Mouse (Mus musculus) embryonic facial prominence, embryonic 11.5 days (tissue): ENCODE data around the gene Unc5b. TPM values are rescaled to one million over a fixed set of nuclear protein-coding genes. Genes with fewer than 3 reads are reported as not detected.

Source experiments
- ATAC-seq: fragments of 200-750 bp; cut with Nextera tagmentation; replicated peaks from 2 replicates; pipeline ENCODE4 v1.8.0; 2017; ENCODE audit warnings: low read depth; ENCODE audit not compliant: insufficient number of reproducible peaks, low FRiP score, low TSS enrichment
- DNase-seq: peaks from one replicate; pipeline ENCODE4 v3.0.0-alpha.2; 2015; ENCODE audit warnings: low spot score
- H3K27ac ChIP-seq: fragments of 300-500 bp; sonication (generic); replicated peaks from 2 replicates; pipeline ENCODE4 v1.5.1; 2014; ENCODE audit warnings: mild to moderate bottlenecking, low read depth, low read length, control low read depth
- H3K27me3 ChIP-seq: fragments of 300-500 bp; sonication (generic); 2 replicates; pipeline ENCODE4 v1.6.1; 2014; ENCODE audit warnings: mild to moderate bottlenecking, low read length, moderate library complexity, mixed read lengths; ENCODE audit not compliant: control insufficient read depth, insufficient read depth
- H3K36me3 ChIP-seq: fragments of 300-500 bp; sonication (generic); replicated peaks from 2 replicates; pipeline ENCODE4 v1.6.1; 2014; ENCODE audit warnings: low read depth, mild to moderate bottlenecking, low read length, moderate library complexity, mixed read lengths; ENCODE audit not compliant: control insufficient read depth, insufficient read depth
- H3K4me1 ChIP-seq: fragments of 300-500 bp; sonication (generic); 2 replicates; pipeline ENCODE4 v1.6.1; 2014; ENCODE audit warnings: low read length, mixed read lengths; ENCODE audit not compliant: control insufficient read depth, insufficient read depth
- H3K4me2 ChIP-seq: fragments of 300-500 bp; sonication (generic); 2 replicates; pipeline ENCODE4 v1.6.1; 2014; ENCODE audit warnings: low read depth, mild to moderate bottlenecking, control low read depth, low read length, moderate library complexity
- H3K4me3 ChIP-seq: fragments of 300-500 bp; sonication (generic); 2 replicates; pipeline ENCODE4 v1.5.1; 2014; ENCODE audit warnings: low read depth, low read length, control low read depth
- H3K9ac ChIP-seq: fragments of 300-500 bp; sonication (generic); replicated peaks from 2 replicates; pipeline ENCODE4 v1.6.1; 2014; ENCODE audit warnings: mild to moderate bottlenecking, control low read depth, low read length
- H3K9me3 ChIP-seq: fragments of 300-500 bp; sonication (generic); replicated peaks from 2 replicates; pipeline ENCODE4 v1.6.1; 2016; ENCODE audit warnings: mild to moderate bottlenecking, low read length, inconsistent platforms, mixed read lengths; ENCODE audit not compliant: control insufficient read depth
- WGBS: fragments of 180-500 bp; shearing (Covaris S2); extraction: QIAGEN DNeasy Blood & Tissue Kit; methylation state at CpG from one replicate; pipeline ENCODE4 v1.1.7; 2014; 5-methylcytosine and 5-hydroxymethylcytosine counted together
- polyA plus RNA-seq: library from polyadenylated mRNA; unstranded; fragments of >200 nt; fragmentation: Nextera tagmentation; extraction: Ambion mirVana; gene quantifications from 2 replicates; pipeline ENCODE4 v1.2.1, GENCODE M21; 2014

The Unc5b gene
- polyA plus RNA-seq, 1 experiment from 2014 or later, result 4.0 TPM

GRCm38 (mm10) chr10:60814444-60815057 is 16.8 kb downstream of the Unc5b start:
- Histone ChIP-seq H3K4me3 (no peak overlapping the region), H3K4me2 (peak overlapping the region; percentile 19; the same call in 1 of the 2 replicates), H3K9ac (peak overlapping the region; percentile 15; the same call in 1 of the 2 replicates), H3K9me3 (no peaks in the 10 kb centered on the region), H3K4me1 (peaks cover 39% of the 10 kb centered on the region), H3K36me3 (no peaks in the 10 kb centered on the region), H3K27me3 (no peaks in the 10 kb centered on the region), H3K27ac (peak overlapping the region; percentile 88)
- peak; percentile 63 for DNase-seq
- WGBS, result 3% methylated on average over 10 of the region's 10 CpGs
- peak; percentile 42 for ATAC-seq

- 3% methylated on average over 8 of the region's 8 CpGs for WGBS
- Histone ChIP-seq H3K27ac (peak overlapping the region; percentile 88), H3K4me3 (no peak overlapping the region), H3K36me3 (no peaks in the 10 kb centered on the region), H3K4me1 (peaks cover 39% of the 10 kb centered on the region), H3K27me3 (no peaks in the 10 kb centered on the region), H3K9me3 (no peaks in the 10 kb centered on the region), H3K9ac (peak overlapping the region; percentile 1; the same call in 1 of the 2 replicates), H3K4me2 (no peak overlapping the region)
- DNase-seq, result peak; percentile 50
- no peak for ATAC-seq
These were observed 17.8 kb downstream of the Unc5b start for GRCm38 (mm10) chr10:60813606-60814005.

- Histone ChIP-seq H3K27ac (peak overlapping the region; percentile 53), H3K9ac (no peak overlapping the region; the same call in 1 of the 2 replicates), H3K27me3 (no peaks in the 10 kb centered on the region), H3K4me2 (peak overlapping the region; percentile 13), H3K4me3 (no peak overlapping the region), H3K9me3 (no peaks in the 10 kb centered on the region), H3K36me3 (no peaks in the 10 kb centered on the region), H3K4me1 (peaks cover 43% of the 10 kb centered on the region)
- ATAC-seq (no peak), DNase-seq (peak; percentile 75)
- WGBS, result 2% methylated on average over 15 of the region's 15 CpGs
These were observed 19.4 kb downstream of the Unc5b start for GRCm38 (mm10) chr10:60811792-60812525.

- Histone ChIP-seq H3K36me3 (no peaks in the 10 kb centered on the region), H3K9me3 (no peaks in the 10 kb centered on the region), H3K9ac (no peak overlapping the region; the same call in 1 of the 2 replicates), H3K4me3 (no peak overlapping the region), H3K27me3 (no peaks in the 10 kb centered on the region), H3K4me1 (peaks cover 26% of the 10 kb centered on the region), H3K4me2 (no peak overlapping the region), H3K27ac (peak overlapping the region; percentile 72; the same call in 1 of the 2 replicates)
- ATAC-seq (no peak), DNase-seq (no peak)
- WGBS, result 61% methylated on average over 6 of the region's 6 CpGs
These were observed 22.9 kb downstream of the Unc5b start for GRCm38 (mm10) chr10:60808447-60808846.

GRCm38 (mm10) chr10:60807531-60808185 is 23.7 kb downstream of the Unc5b start:
- Histone ChIP-seq H3K4me2 (peak overlapping the region; percentile 32), H3K4me3 (no peak overlapping the region), H3K27ac (peak overlapping the region; percentile 72), H3K27me3 (no peaks in the 10 kb centered on the region), H3K4me1 (peaks cover 25% of the 10 kb centered on the region), H3K36me3 (no peaks in the 10 kb centered on the region), H3K9me3 (no peaks in the 10 kb centered on the region), H3K9ac (peak overlapping the region; percentile 15; the same call in 1 of the 2 replicates)
- DNase-seq (peak; percentile 75), ATAC-seq (peak; percentile 26)
- 21% methylated on average over 22 of the region's 22 CpGs for WGBS

- Histone ChIP-seq H3K9ac (no peak overlapping the region), H3K36me3 (no peaks in the 10 kb centered on the region), H3K4me1 (peaks cover 18% of the 10 kb centered on the region), H3K27me3 (no peaks in the 10 kb centered on the region), H3K27ac (0 out of 2 replicates have a peak overlapping the region, but pooled peaks have one; percentile 47), H3K9me3 (no peaks in the 10 kb centered on the region), H3K4me3 (no peak overlapping the region), H3K4me2 (no peak overlapping the region)
- no peak for DNase-seq
- no peak for ATAC-seq
- WGBS, result 67% methylated on average over 8 of the region's 8 CpGs
These were observed 25.2 kb downstream of the Unc5b start for GRCm38 (mm10) chr10:60806207-60806538.

- no peak for ATAC-seq
These were observed 25.8 kb downstream of the Unc5b start for GRCm38 (mm10) chr10:60805436-60806206.

More at GRCm38 (mm10) chr10:60805436-60806206, 25.8 kb downstream of the Unc5b start:
- no peak for DNase-seq
- Histone ChIP-seq H3K9ac (no peak overlapping the region), H3K4me1 (peaks cover 18% of the 10 kb centered on the region), H3K4me3 (no peak overlapping the region), H3K27ac (no peak overlapping the region), H3K27me3 (no peaks in the 10 kb centered on the region), H3K9me3 (no peaks in the 10 kb centered on the region), H3K36me3 (no peaks in the 10 kb centered on the region), H3K4me2 (no peak overlapping the region)
- 71% methylated on average over 21 of the region's 21 CpGs for WGBS
